Mouse (Mus musculus) stomach, postnatal 0 days (tissue): ENCODE results near the gene Gm10135.

Experiments
- CTCF ChIP-seq: IDR thresholded peaks from 2 replicates; pipeline ENCODE4 v1.5.1; 2016; ENCODE audit warnings: antibody characterized with exemption, low read depth, mild to moderate bottlenecking, moderate library complexity
- EP300 ChIP-seq: optimal IDR thresholded peaks from 2 replicates; pipeline ENCODE3; 2016; ENCODE audit warnings: antibody characterized with exemption

GRCm38 (mm10) chr5:72992474-72992873 is 18.0 kb upstream of the Gm10135 start:
- TF ChIP-seq CTCF (no peak), EP300 (no peak)
